Mouse (Mus musculus) CD4-positive, CD25-positive, alpha-beta regulatory T cell, adult 4 months (primary cell): ENCODE measurements around the gene Stpg2. TPM values are rescaled to one million over a fixed set of nuclear protein-coding genes. Genes with fewer than 3 reads are reported as not detected.
"Not testable (repeated sequence)": the region's sequence is repeated elsewhere in the genome, so short reads cannot be mapped to it uniquely, and the experiment has no call there.

Experiments used
- ATAC-seq: one replicate; pipeline ENCODE4 v1.8.0; 2017
- polyA plus RNA-seq, 2 experiments: library from polyadenylated mRNA; unstranded; fragments of 100-300 nt; shearing (Covaris generic); gene quantifications; one replicate each; pipeline ENCODE4 v1.2.1; 2017

The Stpg2 gene
- polyA plus RNA-seq: not detected

GRCm38 (mm10) chr3:139205444-139205998 lies at the start of gene Stpg2:
Gene Stpg2, plus strand, starts transcription at chr3:139205694.
- peak; percentile 92 for ATAC-seq

- ATAC-seq: no peak
Observed at GRCm38 (mm10) chr3:139162146-139162545, 43.3 kb upstream of the Stpg2 start.

GRCm38 (mm10) chr3:139162658-139163057 lies 42.8 kb upstream of the Stpg2 start:
- ATAC-seq: no peak

- no peak for ATAC-seq
Observed at GRCm38 (mm10) chr3:139168510-139169269, 36.8 kb upstream of the Stpg2 start.

- ATAC-seq: no peak
Observed at GRCm38 (mm10) chr3:139169740-139170139, 35.8 kb upstream of the Stpg2 start.

- no peak for ATAC-seq
Observed at GRCm38 (mm10) chr3:139176936-139177335, 28.6 kb upstream of the Stpg2 start.

GRCm38 (mm10) chr3:139191541-139191940 lies 14.0 kb upstream of the Stpg2 start:
- ATAC-seq: no peak

- ATAC-seq: no peak
Observed at GRCm38 (mm10) chr3:139193917-139194316, 11.6 kb upstream of the Stpg2 start.

GRCm38 (mm10) chr3:139198412-139198811 lies 7.1 kb upstream of the Stpg2 start:
- no peak for ATAC-seq

GRCm38 (mm10) chr3:139200324-139200723 lies 5.2 kb upstream of the Stpg2 start:
- ATAC-seq: no peak

- no peak for ATAC-seq
Observed at GRCm38 (mm10) chr3:139216945-139217344, 11.5 kb downstream of the Stpg2 start.

GRCm38 (mm10) chr3:139225123-139225522 lies 19.6 kb downstream of the Stpg2 start:
- no peak for ATAC-seq

- ATAC-seq: no peak
Observed at GRCm38 (mm10) chr3:139226811-139227210, 21.3 kb downstream of the Stpg2 start.

GRCm38 (mm10) chr3:139245219-139245618 lies 39.7 kb downstream of the Stpg2 start:
- ATAC-seq: peak; percentile 89

- peak; percentile 53 for ATAC-seq
Observed at GRCm38 (mm10) chr3:139246508-139246907, 41.0 kb downstream of the Stpg2 start.

- not testable (repeated sequence) for ATAC-seq
Observed at GRCm38 (mm10) chr3:139262359-139262758, 56.9 kb downstream of the Stpg2 start.

GRCm38 (mm10) chr3:139297909-139298308 lies 92.4 kb downstream of the Stpg2 start:
- ATAC-seq: no peak

- no peak for ATAC-seq
Observed at GRCm38 (mm10) chr3:139308078-139308809, 102.8 kb downstream of the Stpg2 start.

GRCm38 (mm10) chr3:139311721-139312120 lies 106.2 kb downstream of the Stpg2 start:
- ATAC-seq: no peak

- ATAC-seq: no peak
Observed at GRCm38 (mm10) chr3:139380494-139380893, 175.0 kb downstream of the Stpg2 start.

- no peak for ATAC-seq
Observed at GRCm38 (mm10) chr3:139397077-139397865, 191.8 kb downstream of the Stpg2 start.

- no peak for ATAC-seq
Observed at GRCm38 (mm10) chr3:139404673-139405072, 199.2 kb downstream of the Stpg2 start.

GRCm38 (mm10) chr3:139419142-139419541 lies 213.6 kb downstream of the Stpg2 start:
- ATAC-seq: no peak
